Mouse (Mus musculus): ENCODE measurements around the gene Fabp1.

DNA sequence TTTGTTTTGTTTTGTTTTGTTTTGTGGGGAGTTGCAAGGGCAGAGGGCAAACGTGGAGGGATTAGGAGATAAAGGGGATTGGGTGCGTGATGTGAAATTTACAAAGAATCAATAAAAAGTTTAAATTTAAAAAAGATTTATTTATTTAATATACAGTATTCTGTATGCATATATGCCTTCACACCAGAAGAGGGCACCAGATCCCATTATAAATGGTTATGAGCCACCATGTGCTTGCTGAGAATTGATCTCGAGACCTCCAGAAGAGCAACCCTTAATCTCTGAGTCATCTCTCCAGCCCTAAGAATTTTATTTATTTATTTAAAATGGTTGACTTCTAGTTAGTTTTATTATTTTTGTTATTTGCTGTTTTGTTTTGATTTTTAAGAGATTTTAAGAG, 43.6 kb downstream of the Fabp1 start:
- TF ChIP-seq POLR2A (IDR thresholded peaks at IDR 0.05; ENCODE audit: control insufficient read depth, extremely low read depth, insufficient read depth, low read length, poor library complexity) (no peak), CTCF (IDR thresholded peaks at IDR 0.05; ENCODE audit: borderline replicate concordance, control insufficient read depth, extremely low read depth, insufficient read depth, low read length, poor library complexity) (no peak)

All from thymus, adult 2 months (tissue).